Comparison of ENCODE assay signal across 26 mouse cellular contexts in the genomic region with DNA sequence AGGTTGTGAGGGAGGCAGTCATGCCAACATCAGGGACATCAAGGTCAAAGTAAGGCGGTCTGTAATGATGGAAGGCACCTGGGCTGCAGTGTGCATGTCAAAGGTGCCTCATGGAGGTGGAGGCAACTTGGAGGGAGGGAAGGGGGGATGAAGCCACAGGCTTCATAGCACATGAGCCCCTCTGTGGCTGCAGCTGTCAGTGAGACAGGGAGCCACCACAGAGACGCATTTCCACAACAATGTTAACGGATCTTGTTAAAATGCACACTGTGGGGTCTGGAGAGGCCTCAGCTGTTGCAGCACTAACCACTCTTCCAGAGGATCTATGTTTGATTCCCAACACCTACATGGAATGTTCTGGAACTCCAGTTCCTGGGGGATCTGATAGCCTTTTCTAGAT. TPM values are rescaled to one million over a fixed set of nuclear protein-coding genes. Genes with fewer than 3 reads are reported as not detected.
DNase-seq lines count a peak whose midpoint lies in the region; ATAC-seq and TF ChIP-seq lines count a peak whose summit lies in the region.
"Had no signal": no experiment of that assay in that cellular context is flagged by ENCODE, and none has a peak within 500 bp of the region (broad histone marks: within the 10 kb centered on the region; RNA-seq: fewer than 3 reads in every experiment).

No protein-coding gene starts in this region.

- TF ChIP-seq CTCF in E14TG2a.4 (conservative IDR thresholded peaks at IDR 0.05; ENCODE audit: low read length): no peak

- H3K36me3 ChIP-seq in E14TG2a.4 (ENCODE audit: insufficient read depth, low read length): peaks cover 62% of the 10 kb centered on the region
- no peaks in the 10 kb centered on the region for H3K36me3 ChIP-seq in forebrain, embryonic 15.5 days
- H3K36me3 ChIP-seq: embryonic facial prominence, embryonic 13.5 days; forebrain, embryonic 12.5 days; hindbrain, embryonic 10.5 days; hindbrain, embryonic 13.5 days; intestine, embryonic 15.5 days had no signal

- H3K27ac ChIP-seq in forebrain, embryonic 15.5 days (replicated peaks): no peak overlapping the region
- H3K27ac ChIP-seq: embryonic facial prominence, embryonic 13.5 days; forebrain, embryonic 12.5 days; hindbrain, embryonic 10.5 days; hindbrain, embryonic 13.5 days; intestine, embryonic 15.5 days had no signal

- H3K9ac ChIP-seq in forebrain, embryonic 15.5 days (replicated peaks): no peak overlapping the region
- H3K9ac ChIP-seq: embryonic facial prominence, embryonic 13.5 days; forebrain, embryonic 12.5 days; hindbrain, embryonic 13.5 days; intestine, embryonic 15.5 days had no signal

- DNase-seq in ES-CJ7 (ENCODE audit: low read depth, low spot score): peak; percentile 57
- peak; percentile 53 for DNase-seq in ZHBTc4 (ENCODE audit: low read depth, low spot score)
- DNase-seq in spleen, postnatal 36 days (ENCODE audit: low spot score in 2 of 2): no peak
- no peak for DNase-seq in left cerebral cortex, adult 18-20 months (ENCODE audit: low spot score in 2 of 2)
- DNase-seq: adrenal gland, postnatal 10 days; adrenal gland, postnatal 36 days; B cell, adult 2 months; cerebellum, adult 18-20 months; cerebellum, adult 9-11 months; cerebellum, postnatal 25 days; gastrocnemius, postnatal 10 days; gastrocnemius, postnatal 36 days; heart, adult 11 months; heart, postnatal 36 days; kidney, adult 11 months had no signal

- no peaks in the 10 kb centered on the region for H3K27me3 ChIP-seq in E14TG2a.4 (ENCODE audit: insufficient read depth, low read length)
- peaks cover 13% of the 10 kb centered on the region for H3K27me3 ChIP-seq in forebrain, embryonic 15.5 days

- no peak overlapping the region for H3K4me2 ChIP-seq in forebrain, embryonic 15.5 days (replicated peaks)
- H3K4me2 ChIP-seq: embryonic facial prominence, embryonic 13.5 days; forebrain, embryonic 12.5 days; heart, embryonic 11.5 days; hindbrain, embryonic 13.5 days; intestine, embryonic 15.5 days had no signal

- WGBS in forebrain, embryonic 15.5 days: 48% methylated on average over 3 of the region's 3 CpGs

- H3K9me3 ChIP-seq in E14TG2a.4 (ENCODE audit: low read length): no peaks in the 10 kb centered on the region
- no peaks in the 10 kb centered on the region for H3K9me3 ChIP-seq in forebrain, embryonic 15.5 days
- H3K9me3 ChIP-seq: embryonic facial prominence, embryonic 13.5 days; forebrain, embryonic 12.5 days; hindbrain, embryonic 10.5 days; hindbrain, embryonic 13.5 days; intestine, embryonic 15.5 days had no signal

- peak overlapping the region; percentile 20; the same call in 1 of the 2 replicates for H3K4me3 ChIP-seq in E14TG2a.4 (replicated peaks; ENCODE audit: low read length)
- H3K4me3 ChIP-seq in forebrain, embryonic 15.5 days: no peak overlapping the region
- H3K4me3 ChIP-seq: embryonic facial prominence, embryonic 13.5 days; erythroblast, embryonic 14.5 days; forebrain, embryonic 12.5 days; hindbrain, embryonic 10.5 days; hindbrain, embryonic 13.5 days; intestine, embryonic 15.5 days had no signal

- peaks cover 94% of the 10 kb centered on the region for H3K4me1 ChIP-seq in E14TG2a.4 (replicated peaks; ENCODE audit: low read depth, low read length)
- no peaks in the 10 kb centered on the region for H3K4me1 ChIP-seq in forebrain, embryonic 15.5 days

- no peak for ATAC-seq in forebrain, embryonic 15.5 days (replicated peaks)
- ATAC-seq: forebrain, embryonic 16.5 days; hindbrain, embryonic 16.5 days; intestine, embryonic 15.5 days had no signal

RNA-seq across cellular contexts. Expression of gene Smagp, which starts 6.6 kb away (rescaled TPM):
- 1.8 and 2.5 TPM in 2 replicates for polyA plus RNA-seq in forebrain, embryonic 15.5 days (2015; fragmentation: Nextera tagmentation; extraction: Ambion mirVana)
- total RNA-seq in left cerebral cortex, adult 18-20 months (2021): 1 to 10 TPM; 1.2 to 1.9 TPM

RNA-seq across cellular contexts. Expression of gene Dazap2, which starts 15.0 kb away (rescaled TPM):
- 155 and 161 TPM in 2 replicates for polyA plus RNA-seq in forebrain, embryonic 15.5 days (2015; fragmentation: Nextera tagmentation; extraction: Ambion mirVana)
- total RNA-seq in left cerebral cortex, adult 18-20 months (2021): 100 to 1,000 TPM; 114 to 119 TPM

RNA-seq across cellular contexts. Expression of gene Pou6f1, which starts 30.3 kb away (rescaled TPM):
- 50.4 and 51.3 TPM in 2 replicates for polyA plus RNA-seq in forebrain, embryonic 15.5 days (2015; fragmentation: Nextera tagmentation; extraction: Ambion mirVana)
- 100 to 1,000 TPM; 119 to 127 TPM for total RNA-seq in left cerebral cortex, adult 18-20 months (2021)

RNA-seq across cellular contexts. Expression of gene Bin2, which starts 39.2 kb away (rescaled TPM):
- 1.2 and 2.0 TPM in 2 replicates for polyA plus RNA-seq in forebrain, embryonic 15.5 days (2015; fragmentation: Nextera tagmentation; extraction: Ambion mirVana)
- 1 to 10 TPM; 5.2 to 5.4 TPM for total RNA-seq in left cerebral cortex, adult 18-20 months (2021)

RNA-seq across cellular contexts. Expression of gene Cela1, which starts 57.6 kb away (rescaled TPM):
- 0.43 and 0.97 TPM in 2 replicates for polyA plus RNA-seq in forebrain, embryonic 15.5 days (2015; fragmentation: Nextera tagmentation; extraction: Ambion mirVana)
- total RNA-seq in left cerebral cortex, adult 18-20 months (2021): 1 to 10 TPM; 2.7 TPM
- total RNA-seq: gastrocnemius, postnatal 36 days had no signal
- polyA plus RNA-seq: forebrain, embryonic 12.5 days had no signal

Comparison
In these comparisons a context has a peak if more than half of its experiments do, and no peak if none do; other contexts are left out.
1. DNase-seq: peak in ES-CJ7 (single experiment) and ZHBTc4 (single experiment); none in spleen, postnatal 36 days (0 of 2) and left cerebral cortex, adult 18-20 months (0 of 2).